Mouse (Mus musculus) liver, adult (tissue): ENCODE measurements around the gene Caskin2.

Experiments
- GATA4 ChIP-seq: IDR thresholded peaks from 2 replicates; pipeline ENCODE4 v1.6.1; 2014; ENCODE audit warnings: mild to moderate bottlenecking, low read length; ENCODE audit not compliant: insufficient replicate concordance

The Caskin2 gene

GRCm38 (mm10) chr11:115765607-115766141, 47.8 kb downstream of the Caskin2 start:
- TF ChIP-seq GATA4: no peak

GRCm38 (mm10) chr11:115765103-115765606, 48.3 kb downstream of the Caskin2 start, which contains the start of gene Tmem94:
TSS of gene Tmem94 (plus strand) at chr11:115765433.
- peak; percentile 24; the same call in 1 of the 2 replicates for TF ChIP-seq GATA4

- no peak for TF ChIP-seq GATA4
These were observed 48.7 kb downstream of the Caskin2 start for GRCm38 (mm10) chr11:115764698-115765097.

DNA sequence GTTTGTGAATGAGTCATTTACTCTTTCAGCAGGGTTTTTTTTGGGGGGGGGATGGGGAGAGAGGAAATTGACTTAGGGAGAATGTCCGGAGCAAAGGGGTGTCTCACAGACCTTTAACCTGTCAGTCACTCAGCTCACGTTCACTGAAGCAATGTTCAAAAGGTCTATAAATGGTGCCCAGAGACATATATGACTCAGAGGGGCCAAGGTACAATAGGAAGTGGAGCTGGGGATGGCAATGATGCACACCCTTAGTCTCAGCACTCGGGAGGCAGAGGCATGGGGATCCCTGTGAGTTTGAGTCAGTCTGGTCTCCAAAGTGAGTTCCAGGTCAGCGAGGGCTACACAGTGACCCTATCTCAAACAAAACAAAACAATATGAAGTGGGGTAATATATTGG, 60.0 kb downstream of the Caskin2 start:
- TF ChIP-seq GATA4: no peak

GRCm38 (mm10) chr11:115752653-115753052, 60.8 kb downstream of the Caskin2 start:
- TF ChIP-seq GATA4: no peak

DNA sequence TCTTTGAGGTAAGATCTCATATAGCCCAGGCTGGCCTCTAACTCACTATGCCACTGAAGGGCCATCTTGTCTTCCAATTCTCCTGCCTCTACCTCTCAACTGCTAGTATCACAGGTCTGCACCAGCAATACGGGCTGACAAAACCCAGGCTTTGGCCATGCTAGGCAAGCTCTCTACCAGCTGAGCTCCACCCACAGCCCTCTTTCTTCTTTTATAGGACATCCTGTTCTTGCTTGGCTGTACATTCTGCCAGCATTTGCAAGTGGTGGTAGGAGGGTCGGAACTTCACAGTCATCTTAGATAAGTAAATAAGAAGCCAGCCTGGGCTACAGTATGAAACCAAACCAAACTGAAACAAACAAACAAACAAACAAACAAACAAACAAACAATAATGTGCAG, 61.7 kb downstream of the Caskin2 start:
- TF ChIP-seq GATA4: no peak

- TF ChIP-seq GATA4: no peak
These were observed 63.6 kb downstream of the Caskin2 start for GRCm38 (mm10) chr11:115749834-115750233.
